36 mouse cellular contexts compared by ENCODE assay signal in genomic region chr1:127337740-127338139, GRCm38 (mm10).
A peak's percentile ranks its signal among the peaks of the same experiment; 100 is the strongest.
DNase-seq lines count a peak whose midpoint lies in the region; ATAC-seq and TF ChIP-seq lines count a peak whose summit lies in the region.
"Had no signal": no experiment of that assay in that cellular context is flagged by ENCODE, and none has a peak within 500 bp of the region (broad histone marks: within the 10 kb centered on the region; RNA-seq: fewer than 3 reads in every experiment).

No protein-coding gene starts in this region.

- H3K27ac ChIP-seq in forebrain, embryonic 11.5 days (ENCODE audit: low read depth, low read length) = no peak overlapping the region
- H3K27ac ChIP-seq in forebrain, embryonic 10.5 days = no peak overlapping the region
- H3K27ac ChIP-seq: embryonic facial prominence, embryonic 13.5 days; gastrocnemius, adult 2 months; heart, embryonic 10.5 days; kidney, postnatal 0 days; left cerebral cortex, adult 2 months; liver, embryonic 13.5 days; midbrain, embryonic 12.5 days; neural tube, embryonic 15.5 days; stomach, postnatal 0 days had no signal

- H3K79me2 ChIP-seq in myocyte (ENCODE audit: control insufficient read depth, insufficient read depth) = no peaks in the 10 kb centered on the region

- H3K9ac ChIP-seq in forebrain, embryonic 11.5 days (ENCODE audit: low read length) = no peak overlapping the region
- H3K9ac ChIP-seq: embryonic facial prominence, embryonic 13.5 days; heart, embryonic 15.5 days; liver, embryonic 13.5 days; midbrain, embryonic 12.5 days; neural tube, embryonic 15.5 days had no signal

- H3K36me3 ChIP-seq in forebrain, embryonic 11.5 days (ENCODE audit: control insufficient read depth, insufficient read depth, low read length) = no peaks in the 10 kb centered on the region
- no peaks in the 10 kb centered on the region for H3K36me3 ChIP-seq in forebrain, embryonic 10.5 days (replicated peaks)
- no peaks in the 10 kb centered on the region for H3K36me3 ChIP-seq in myocyte (ENCODE audit: control insufficient read depth, insufficient read depth)
- H3K36me3 ChIP-seq: embryonic facial prominence, embryonic 13.5 days; G1E; heart, embryonic 10.5 days; heart, embryonic 15.5 days; liver, embryonic 13.5 days; midbrain, embryonic 12.5 days; neural tube, embryonic 15.5 days had no signal

- ATAC-seq in forebrain, embryonic 11.5 days (replicated peaks; ENCODE audit: low FRiP score) = no peak
- ATAC-seq: intestine, embryonic 16.5 days; lung, postnatal 0 days had no signal

- no peak overlapping the region for H3K4me3 ChIP-seq in forebrain, embryonic 11.5 days (ENCODE audit: low read depth, low read length)
- no peak overlapping the region for H3K4me3 ChIP-seq in forebrain, embryonic 10.5 days
- no peak overlapping the region for H3K4me3 ChIP-seq in myocyte
- H3K4me3 ChIP-seq: embryonic facial prominence, embryonic 13.5 days; erythroblast, embryonic 14.5 days; gastrocnemius, adult 2 months; heart, embryonic 10.5 days; heart, embryonic 15.5 days; left cerebral cortex, adult 2 months; liver, embryonic 13.5 days; megakaryocyte, embryonic 14.5 days; midbrain, embryonic 12.5 days; neural tube, embryonic 15.5 days had no signal

- no peak for TF ChIP-seq CTCF in brain, embryonic 14.5 days (IDR thresholded peaks at IDR 0.05; ENCODE audit: borderline replicate concordance, extremely low read depth, insufficient read depth, insufficient read length)

- DNase-seq in forebrain, embryonic 11.5 days (ENCODE audit: low spot score) = peak; percentile 41
- DNase-seq in forebrain, embryonic 10.5 days (ENCODE audit: extremely low spot score, low spot score) = no peak
- DNase-seq in layer of hippocampus, adult 11-12 months (ENCODE audit: low spot score) = peak; percentile 23
- no peak for DNase-seq in layer of hippocampus, postnatal 36 days
- DNase-seq in brain, embryonic 14.5 days (ENCODE audit: low read depth) = peak; percentile 70
- no peak for DNase-seq in gastrocnemius, postnatal 25 days
- DNase-seq: adrenal gland, adult 8-10 months; cerebellum, adult 11 months; cerebellum, adult 9-10 months; cerebellum, postnatal 36 days; embryo, embryonic 11 days; gastrocnemius, adult 2 months; kidney, adult 8-10 months; kidney, postnatal 4 days; left cerebral cortex, postnatal 4 days; liver, embryonic 13.5 days; lung, adult 18-20 months; lung, postnatal 4 days; right cerebral cortex, adult 18-20 months; spleen, adult 18-20 months; thymus, adult 18-20 months; thymus, postnatal 25 days had no signal

- H3K9me3 ChIP-seq in forebrain, embryonic 11.5 days (ENCODE audit: control insufficient read depth, low read length) = no peaks in the 10 kb centered on the region
- H3K9me3 ChIP-seq in forebrain, embryonic 10.5 days = no peaks in the 10 kb centered on the region
- H3K9me3 ChIP-seq: embryonic facial prominence, embryonic 13.5 days; heart, embryonic 10.5 days; heart, embryonic 15.5 days; liver, embryonic 13.5 days; midbrain, embryonic 12.5 days; neural tube, embryonic 15.5 days had no signal

- no peak overlapping the region for H3ac ChIP-seq in myocyte (ENCODE audit: control insufficient read depth, insufficient read length)

- H3K27me3 ChIP-seq in forebrain, embryonic 11.5 days (ENCODE audit: control insufficient read depth, insufficient read depth, low read length) = no peaks in the 10 kb centered on the region
- H3K27me3 ChIP-seq in forebrain, embryonic 10.5 days (ENCODE audit: poor library complexity, severe bottlenecking) = no peaks in the 10 kb centered on the region
- no peaks in the 10 kb centered on the region for H3K27me3 ChIP-seq in myocyte (ENCODE audit: control insufficient read depth, insufficient read depth, insufficient read length)
- H3K27me3 ChIP-seq: embryonic facial prominence, embryonic 13.5 days; heart, embryonic 15.5 days; liver, embryonic 13.5 days; megakaryocyte, embryonic 14.5 days; midbrain, embryonic 12.5 days; neural tube, embryonic 15.5 days had no signal

- TF ChIP-seq POLR2A in brain, embryonic 14.5 days (IDR thresholded peaks at IDR 0.05; ENCODE audit: borderline replicate concordance, extremely low read depth, insufficient read depth, insufficient read length, poor library complexity, severe bottlenecking) = no peak
- no peak for TF ChIP-seq POLR2A in myocyte (IDR thresholded peaks at IDR 0.05; ENCODE audit: insufficient read length, low read depth)

- H3K4me2 ChIP-seq in forebrain, embryonic 11.5 days (ENCODE audit: low read depth, low read length, severe bottlenecking) = no peak overlapping the region
- H3K4me2 ChIP-seq in myocyte (ENCODE audit: low read depth) = no peak overlapping the region
- H3K4me2 ChIP-seq: embryonic facial prominence, embryonic 13.5 days; heart, embryonic 15.5 days; liver, embryonic 13.5 days; midbrain, embryonic 12.5 days; neural tube, embryonic 15.5 days had no signal

- 91% methylated on average over 10 of the region's 10 CpGs for WGBS in forebrain, embryonic 11.5 days
- 92% methylated on average over 10 of the region's 10 CpGs for WGBS in forebrain, embryonic 10.5 days

- H3K4me1 ChIP-seq in forebrain, embryonic 11.5 days (replicated peaks; ENCODE audit: control insufficient read depth, insufficient read depth, low read length) = no peaks in the 10 kb centered on the region
- H3K4me1 ChIP-seq in forebrain, embryonic 10.5 days = peaks cover 13% of the 10 kb centered on the region
- H3K4me1 ChIP-seq: liver, embryonic 13.5 days; midbrain, embryonic 12.5 days had no signal

TF ChIP-seq in myocyte, 11 proteins besides CTCF, POLR2A, EP300 and RAD21:
- TF ChIP-seq MAX (IDR thresholded peaks at IDR 0.05; ENCODE audit: low read depth) = no peak
- no peak for TF ChIP-seq CEBPB (IDR thresholded peaks at IDR 0.05; ENCODE audit: insufficient read depth, poor library complexity, severe bottlenecking)
- no peak for TF ChIP-seq TCF12 (IDR thresholded peaks at IDR 0.05; ENCODE audit: insufficient read depth, poor library complexity, severe bottlenecking)
- TF ChIP-seq USF1 (IDR thresholded peaks at IDR 0.05; ENCODE audit: low read depth) = no peak
- no peak for TF ChIP-seq SRF (IDR thresholded peaks at IDR 0.05; ENCODE audit: control insufficient read depth, insufficient read length, low read depth)
- TF ChIP-seq TCF3 (IDR thresholded peaks at IDR 0.05; ENCODE audit: insufficient read length, low read depth) = peak; percentile 9
- no peak for TF ChIP-seq REST (IDR thresholded peaks at IDR 0.05; ENCODE audit: insufficient read depth, insufficient read length)
- peak in 2 of 3 experiments; percentile 61 to 78 for TF ChIP-seq MYOD1 (IDR thresholded peaks at IDR 0.05; ENCODE audit: control insufficient read depth in 1 of 3, insufficient read length in 2 of 3, low read depth in 2 of 3)
- TF ChIP-seq MYOG (IDR thresholded peaks at IDR 0.05; ENCODE audit: control insufficient read depth in 1 of 3, insufficient read depth in 1 of 3, insufficient read length in 2 of 3, low read depth in 2 of 3) = peak in 2 of 3 experiments; percentile 35 to 77
- TF ChIP-seq E2F4 (IDR thresholded peaks at IDR 0.05; ENCODE audit: insufficient read depth) = no peak
- no peak for TF ChIP-seq POLR2AphosphoS2 (IDR thresholded peaks at IDR 0.05; ENCODE audit: insufficient read length, low read depth)

Comparison
In these comparisons a context has a peak if more than half of its experiments do, and no peak if none do; other contexts are left out.
1. DNase-seq: peak in forebrain, embryonic 11.5 days (single experiment), layer of hippocampus, adult 11-12 months (single experiment) and brain, embryonic 14.5 days (single experiment); none in forebrain, embryonic 10.5 days (single experiment), layer of hippocampus, postnatal 36 days (0 of 2) and gastrocnemius, postnatal 25 days (single experiment).